Mouse (Mus musculus): ENCODE data around the gene Mcpt4. TPM values are rescaled to one million over a fixed set of nuclear protein-coding genes. Genes with fewer than 3 reads are reported as not detected.

The Mcpt4 gene
- not detected for polyA plus RNA-seq (2012; fragmentation: generic; extraction: Trizol)

GRCm38 (mm10) chr14:56062213-56062612 lies at the start of gene Mcpt4:
Mcpt4 (minus strand) TSS chr14:56062313.

GRCm38 (mm10) chr14:56102386-56102785 lies 40.3 kb upstream of the Mcpt4 start, which contains the start of gene Ctsg:
Ctsg (minus strand) TSS chr14:56102574.

GRCm38 (mm10) chr14:56085167-56085566 lies 23.1 kb upstream of the Mcpt4 start, which contains the start of gene Mcpt8:
Mcpt8 (minus strand) TSS chr14:56085273.

GRCm38 (mm10) chr14:56041792-56042191 lies 20.3 kb downstream of the Mcpt4 start, which contains the start of gene Mcpt2:
Mcpt2 (plus strand) TSS chr14:56042041.

GRCm38 (mm10) chr14:56030395-56030794 lies 31.7 kb downstream of the Mcpt4 start, which contains the start of gene Mcpt9:
Mcpt9 (minus strand) TSS chr14:56030495.

GRCm38 (mm10) chr14:56017671-56018070 lies 44.4 kb downstream of the Mcpt4 start, which contains the start of gene Mcpt1:
Mcpt1 (plus strand) TSS chr14:56017971.

Other genes with a start within 250 kb of the Mcpt4 start
- gene Nfatc4, start 239.2 kb downstream of the Mcpt4 start, polyA plus RNA-seq (2012; fragmentation: generic; extraction: Trizol): 10 to 100 TPM in 1 of 2 experiments, 1 to 10 TPM in 1; 2.5 to 19.8 TPM
- gene Nynrin, start 208.3 kb downstream of the Mcpt4 start, polyA plus RNA-seq (2012; fragmentation: generic; extraction: Trizol): 1 to 10 TPM in 1 of 2 experiments, under 1 TPM in 1; 0.09 to 4.1 TPM
- gene Cbln3, start 177.9 kb downstream of the Mcpt4 start, polyA plus RNA-seq (2012; fragmentation: generic; extraction: Trizol): under 1 TPM; 0.08 to 0.98 TPM
- 1 to 10 TPM; 1.2 to 9.7 TPM for gene Khnyn, start 177.4 kb downstream of the Mcpt4 start, polyA plus RNA-seq (2012; fragmentation: generic; extraction: Trizol)
- gene Sdr39u1, start 162.0 kb downstream of the Mcpt4 start, polyA plus RNA-seq (2012; fragmentation: generic; extraction: Trizol): under 1 TPM in 1 of 2 experiments, not detected in 1; 0.44 TPM
- under 1 TPM in 1 of 2 experiments, not detected in 1; 0.05 TPM for gene Cma1, start 117.6 kb downstream of the Mcpt4 start, polyA plus RNA-seq (2012; fragmentation: generic; extraction: Trizol)
- not detected for gene Cma2, start 111.3 kb downstream of the Mcpt4 start, polyA plus RNA-seq (2012; fragmentation: generic; extraction: Trizol)
- not detected for gene Mcpt1, start 44.3 kb downstream of the Mcpt4 start, polyA plus RNA-seq (2012; fragmentation: generic; extraction: Trizol)
- gene Mcpt9, start 31.8 kb downstream of the Mcpt4 start, polyA plus RNA-seq (2012; fragmentation: generic; extraction: Trizol): not detected
- not detected for gene Mcpt2, start 20.3 kb downstream of the Mcpt4 start, polyA plus RNA-seq (2012; fragmentation: generic; extraction: Trizol)
- gene Mcpt8, start 23.0 kb upstream of the Mcpt4 start, polyA plus RNA-seq (2012; fragmentation: generic; extraction: Trizol): under 1 TPM in 1 of 2 experiments, not detected in 1; 0.28 TPM
- not detected for gene Ctsg, start 40.3 kb upstream of the Mcpt4 start, polyA plus RNA-seq (2012; fragmentation: generic; extraction: Trizol)
- gene Gzme, start 58.3 kb upstream of the Mcpt4 start, polyA plus RNA-seq (2012; fragmentation: generic; extraction: Trizol): not detected
- not detected for gene Gzmd, start 70.3 kb upstream of the Mcpt4 start, polyA plus RNA-seq (2012; fragmentation: generic; extraction: Trizol)
- gene Gzmg, start 97.3 kb upstream of the Mcpt4 start, polyA plus RNA-seq (2012; fragmentation: generic; extraction: Trizol): not detected
- not detected for gene Gzmn, start 112.3 kb upstream of the Mcpt4 start, polyA plus RNA-seq (2012; fragmentation: generic; extraction: Trizol)
- not detected for gene Gzmf, start 149.1 kb upstream of the Mcpt4 start, polyA plus RNA-seq (2012; fragmentation: generic; extraction: Trizol)
- gene Gzmc, start 172.3 kb upstream of the Mcpt4 start, polyA plus RNA-seq (2012; fragmentation: generic; extraction: Trizol): not detected
- not detected for gene Gzmb, start 199.9 kb upstream of the Mcpt4 start, polyA plus RNA-seq (2012; fragmentation: generic; extraction: Trizol)

All from C3H10T1/2 (cell line).